Mouse (Mus musculus) myocyte (in vitro differentiated cells): ENCODE measurements around the gene Vipr1.

Experiments used
- CEBPB ChIP-seq: IDR thresholded peaks from 2 replicates; pipeline ENCODE4 v1.6.1; 2011; ENCODE audit warnings: mild to moderate bottlenecking, moderate library complexity; ENCODE audit not compliant: poor library complexity, insufficient read depth, severe bottlenecking
- MAX ChIP-seq: IDR thresholded peaks from one replicate; pipeline ENCODE4 v1.6.1; 2011; ENCODE audit warnings: low read depth, mild to moderate bottlenecking, control low read depth
- MYOG ChIP-seq, 3 experiments: IDR thresholded peaks; one replicate each; pipeline ENCODE4 v1.6.1; 2011; ENCODE audit warnings: control low read depth in 2 of 3, low read depth in 2 of 3, mild to moderate bottlenecking in 2 of 3; ENCODE audit not compliant: insufficient read length in 2 of 3, control insufficient read depth in 1 of 3, insufficient read depth in 1 of 3
- POLR2A ChIP-seq: IDR thresholded peaks from one replicate; pipeline ENCODE4 v1.6.1; 2011; ENCODE audit warnings: low read depth, mild to moderate bottlenecking, control low read depth, moderate library complexity; ENCODE audit not compliant: insufficient read length
- POLR2AphosphoS2 ChIP-seq: IDR thresholded peaks from one replicate; pipeline ENCODE4 v1.6.1; 2011; ENCODE audit warnings: low read depth, control low read depth; ENCODE audit not compliant: insufficient read length
- REST ChIP-seq: IDR thresholded peaks from one replicate; pipeline ENCODE4 v1.6.1; 2011; ENCODE audit warnings: mild to moderate bottlenecking, control low read depth, moderate library complexity; ENCODE audit not compliant: insufficient read depth, insufficient read length
- TCF12 ChIP-seq: IDR thresholded peaks from one replicate; pipeline ENCODE4 v1.6.1; 2011; ENCODE audit warnings: mild to moderate bottlenecking, control low read depth; ENCODE audit not compliant: poor library complexity, insufficient read depth, severe bottlenecking
- USF1 ChIP-seq: IDR thresholded peaks from one replicate; pipeline ENCODE4 v1.6.1; 2011; ENCODE audit warnings: low read depth, mild to moderate bottlenecking, control low read depth, moderate library complexity

DNA sequence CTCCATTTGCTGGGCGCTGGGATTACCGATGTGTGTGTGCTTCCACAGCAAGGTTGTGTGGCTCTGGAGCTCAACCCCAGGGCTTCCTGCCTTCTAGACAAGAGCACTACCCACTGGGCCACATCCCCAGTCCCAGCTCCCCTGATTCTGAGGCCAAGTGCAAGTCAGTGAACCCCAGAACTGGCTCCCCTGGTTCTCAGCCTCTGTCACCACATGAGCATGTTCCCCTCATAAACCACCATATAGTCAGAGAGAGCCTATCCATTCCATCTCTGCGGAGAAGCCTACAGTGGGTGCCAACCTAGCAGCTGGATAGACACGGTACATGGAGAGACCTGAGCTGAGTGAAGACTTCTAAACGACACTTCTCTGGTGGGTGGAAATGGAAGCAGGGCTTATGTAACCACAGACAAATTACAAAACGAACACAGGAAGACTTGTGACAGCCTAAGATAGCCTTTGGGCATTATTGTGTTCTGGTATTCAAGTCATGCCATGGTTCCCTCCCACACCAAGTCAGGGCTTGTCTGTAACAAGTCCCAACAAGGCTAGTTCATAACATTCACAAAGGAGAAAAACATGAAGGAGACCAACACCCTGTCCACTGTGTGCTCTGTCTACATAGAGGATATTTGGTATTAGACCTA is 63.6 kb downstream of the Vipr1 start:
- TF ChIP-seq TCF12: no peak
- no peak for TF ChIP-seq POLR2A
- no peak for TF ChIP-seq USF1
- TF ChIP-seq MAX: no peak
- TF ChIP-seq MYOG (IDR thresholded peaks at IDR 0.05; ENCODE audit: control insufficient read depth in 1 of 3, insufficient read depth in 1 of 3, insufficient read length in 2 of 3, low read depth in 2 of 3): no peak
- no peak for TF ChIP-seq POLR2AphosphoS2
- no peak for TF ChIP-seq CEBPB
- TF ChIP-seq REST: no peak
